Mouse (Mus musculus): ENCODE results near the gene Zic5. TPM values are rescaled to one million over a fixed set of nuclear protein-coding genes. Genes with fewer than 3 reads are reported as not detected.
A peak's percentile ranks its signal among the peaks of the same experiment; 100 is the strongest.

Zic5 gene
- total RNA-seq, 1 experiment = 15.2 TPM

DNA sequence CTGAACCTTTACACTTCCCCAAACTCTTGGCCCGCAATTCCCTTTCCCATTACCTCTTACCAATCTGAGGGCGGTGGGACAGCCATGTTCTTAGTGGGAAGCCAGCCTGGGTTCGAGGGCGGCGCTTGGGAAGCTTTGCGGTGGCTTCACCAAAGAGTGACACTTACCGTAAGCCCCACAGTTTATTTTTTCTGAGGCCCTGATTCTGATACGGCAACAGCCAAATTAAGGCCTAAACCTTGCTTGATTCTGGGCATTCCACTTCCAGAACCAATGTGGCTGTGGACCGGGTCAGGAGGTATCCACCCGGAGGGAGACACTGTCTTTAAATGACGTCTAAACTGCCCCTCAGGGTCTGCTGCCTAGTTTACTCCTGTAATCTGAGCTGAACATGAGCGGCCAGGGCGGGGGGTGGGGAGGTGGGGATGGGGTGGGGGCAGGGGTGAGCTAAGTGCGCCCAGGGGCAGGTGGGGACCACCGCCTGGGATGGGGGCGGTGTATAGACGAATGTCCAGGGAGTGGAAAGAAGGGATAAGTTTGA lies 7.8 kb upstream of the Zic5 start:
- Histone ChIP-seq H3K27ac (ENCODE audit: insufficient read depth, low read depth, low read length, poor library complexity, severe bottlenecking) (no peak overlapping the region), H3K9ac (ENCODE audit: insufficient read depth, low read depth, low read length, poor library complexity, severe bottlenecking) (no peak overlapping the region), H3K36me3 (ENCODE audit: control insufficient read depth, insufficient read depth, low read length, poor library complexity, severe bottlenecking) (peaks cover 6% of the 10 kb centered on the region; the same call in 1 of the 2 replicates), H3K4me1 (ENCODE audit: control insufficient read depth in 2 of 2, insufficient read depth in 2 of 2, low read length in 2 of 2, poor library complexity in 1 of 2) (peaks cover 2 to 3% of the 10 kb centered on the region in 2 experiments; a peak in 2 of 4 replicates), H3K9me3 (ENCODE audit: control insufficient read depth, insufficient read depth, low read depth, low read length) (no peaks in the 10 kb centered on the region), H3K4me3 (ENCODE audit: insufficient read depth in 1 of 2, low read depth in 1 of 2, low read length in 2 of 2, poor library complexity in 1 of 2, severe bottlenecking in 1 of 2) (peak overlapping the region; percentile 68 to 76)
- TF ChIP-seq CHD2 (IDR thresholded peaks at IDR 0.05; ENCODE audit: low read depth, low read length) (no peak), ZC3H11A (IDR thresholded peaks at IDR 0.05; ENCODE audit: borderline replicate concordance, low read depth, low read length) (no peak), MAFK (IDR thresholded peaks at IDR 0.05; ENCODE audit: insufficient read depth, low read depth, low read length) (no peak), ZNF384 (IDR thresholded peaks at IDR 0.05; ENCODE audit: low read depth, low read length) (no peak), HCFC1 (IDR thresholded peaks at IDR 0.05; ENCODE audit: borderline replicate concordance, insufficient read depth, low read length) (no peak)
- no peak for DNase-seq (ENCODE audit: low read depth, low spot score)
- in situ Hi-C loops (cut with MboI; ENCODE audit: low sequenced_read_pairs in 2 of 2, unreplicated experiment in 2 of 2) = no loop called here

DNA sequence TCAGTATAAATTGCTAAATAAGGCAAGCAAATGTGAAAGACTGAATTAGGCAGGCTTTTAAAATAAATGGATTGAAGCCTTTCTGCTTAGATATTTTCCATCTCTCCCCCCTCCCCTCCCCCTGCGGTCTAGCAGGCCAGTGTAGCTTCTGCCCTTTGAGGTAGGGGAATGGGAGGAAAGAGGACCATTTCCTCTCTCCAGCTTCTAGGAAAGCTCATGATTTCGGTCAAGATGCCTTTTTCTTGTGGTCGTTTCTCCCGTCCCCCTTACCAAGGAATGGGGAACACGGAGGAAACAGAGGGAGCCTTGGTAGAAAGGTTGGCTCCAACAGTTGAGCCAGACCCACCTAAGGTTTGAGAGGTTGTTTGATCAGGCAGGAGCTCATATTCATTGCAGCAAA lies 7.2 kb upstream of the Zic5 start:
- no peak for TF ChIP-seq MAFK (IDR thresholded peaks at IDR 0.05; ENCODE audit: insufficient read depth, low read depth, low read length)
- TF ChIP-seq CHD2 (IDR thresholded peaks at IDR 0.05; ENCODE audit: low read depth, low read length) = 0 out of 2 replicates have a peak, but pooled peaks have one; percentile 32
- TF ChIP-seq ZNF384 (IDR thresholded peaks at IDR 0.05; ENCODE audit: low read depth, low read length) = no peak
- no peak for TF ChIP-seq ZC3H11A (IDR thresholded peaks at IDR 0.05; ENCODE audit: borderline replicate concordance, low read depth, low read length)
- no peak for TF ChIP-seq HCFC1 (IDR thresholded peaks at IDR 0.05; ENCODE audit: borderline replicate concordance, insufficient read depth, low read length)
- in situ Hi-C loops (cut with MboI; ENCODE audit: low sequenced_read_pairs in 2 of 2, unreplicated experiment in 2 of 2) = no loop called here
- Histone ChIP-seq H3K9me3 (ENCODE audit: control insufficient read depth, insufficient read depth, low read depth, low read length) (no peaks in the 10 kb centered on the region), H3K36me3 (ENCODE audit: control insufficient read depth, insufficient read depth, low read length, poor library complexity, severe bottlenecking) (peaks cover 6% of the 10 kb centered on the region; the same call in 1 of the 2 replicates), H3K9ac (ENCODE audit: insufficient read depth, low read depth, low read length, poor library complexity, severe bottlenecking) (no peak overlapping the region), H3K4me1 (ENCODE audit: control insufficient read depth in 2 of 2, insufficient read depth in 2 of 2, low read length in 2 of 2, poor library complexity in 1 of 2) (peaks cover 2 to 3% of the 10 kb centered on the region in 2 experiments; a peak in 1 of 4 replicates), H3K4me3 (ENCODE audit: insufficient read depth in 1 of 2, low read depth in 1 of 2, low read length in 2 of 2, poor library complexity in 1 of 2, severe bottlenecking in 1 of 2) (no peak overlapping the region; a peak in 1 of 4 replicates), H3K27ac (ENCODE audit: insufficient read depth, low read depth, low read length, poor library complexity, severe bottlenecking) (no peak overlapping the region)
- no peak for DNase-seq (ENCODE audit: low read depth, low spot score)

DNA sequence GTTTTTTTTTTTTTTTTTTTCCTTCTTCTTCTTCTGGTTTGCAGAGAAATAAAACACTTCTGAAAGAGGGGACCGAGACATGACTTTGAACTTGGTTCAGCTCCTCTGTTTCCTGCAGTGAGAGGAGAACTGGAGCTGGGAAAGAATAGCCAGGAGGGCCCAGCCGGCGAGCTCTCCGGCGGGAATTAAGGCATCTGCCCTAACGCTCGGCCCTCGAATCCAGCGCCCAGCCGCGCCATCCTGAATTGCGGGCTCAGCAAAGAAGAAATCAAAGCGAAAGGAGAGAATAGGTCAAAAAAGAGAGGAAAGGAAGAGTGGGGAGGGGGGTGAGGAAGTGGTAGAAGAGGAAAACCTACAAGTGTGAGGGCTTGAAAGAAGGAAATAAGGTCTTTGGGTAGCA lies 6.7 kb upstream of the Zic5 start:
- no peak overlapping the region for H3K4me3 ChIP-seq (ENCODE audit: insufficient read depth in 1 of 2, low read depth in 1 of 2, low read length in 2 of 2, poor library complexity in 1 of 2, severe bottlenecking in 1 of 2)
- H3K27ac ChIP-seq (ENCODE audit: insufficient read depth, low read depth, low read length, poor library complexity, severe bottlenecking) = no peak overlapping the region
- no peak for DNase-seq (ENCODE audit: low read depth, low spot score)
- in situ Hi-C loops (cut with MboI; ENCODE audit: low sequenced_read_pairs in 2 of 2, unreplicated experiment in 2 of 2) = no loop called here
- peaks cover 2 to 3% of the 10 kb centered on the region in 2 experiments; a peak in 1 of 4 replicates for H3K4me1 ChIP-seq (ENCODE audit: control insufficient read depth in 2 of 2, insufficient read depth in 2 of 2, low read length in 2 of 2, poor library complexity in 1 of 2)
- H3K9me3 ChIP-seq (ENCODE audit: control insufficient read depth, insufficient read depth, low read depth, low read length) = no peaks in the 10 kb centered on the region
- no peak overlapping the region for H3K9ac ChIP-seq (ENCODE audit: insufficient read depth, low read depth, low read length, poor library complexity, severe bottlenecking)
- TF ChIP-seq HCFC1 (IDR thresholded peaks at IDR 0.05; ENCODE audit: borderline replicate concordance, insufficient read depth, low read length) = no peak
- H3K36me3 ChIP-seq (ENCODE audit: control insufficient read depth, insufficient read depth, low read length, poor library complexity, severe bottlenecking) = peaks cover 6% of the 10 kb centered on the region; the same call in 1 of the 2 replicates

DNA sequence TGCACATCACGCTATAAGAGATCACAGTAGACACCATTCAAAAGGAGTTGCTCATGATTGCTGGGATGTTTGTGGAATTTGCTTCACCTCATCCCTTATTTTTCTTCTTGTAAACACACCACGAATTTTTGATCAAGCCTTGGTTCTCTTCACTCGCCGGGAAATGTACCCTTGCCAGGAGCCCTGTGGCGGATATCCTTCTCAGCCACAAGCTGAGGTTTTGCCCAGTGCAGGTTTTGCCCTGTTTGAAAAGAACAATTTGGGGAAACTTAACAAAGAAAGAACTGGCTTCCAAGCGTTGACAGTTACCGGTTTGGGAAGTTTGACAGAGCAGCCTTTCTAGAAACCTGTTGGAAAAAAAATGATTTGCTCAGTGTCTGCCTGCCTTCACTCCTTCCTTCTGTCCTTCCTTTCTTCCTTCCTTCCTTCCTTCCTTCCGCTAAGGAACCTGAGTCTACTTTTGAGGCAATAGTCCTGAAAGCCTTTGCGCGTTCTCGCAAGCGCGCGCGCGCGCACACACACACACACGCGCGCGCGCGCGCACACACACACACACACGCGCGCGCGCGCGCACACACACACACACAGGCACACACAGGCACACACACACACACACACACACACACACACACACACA lies 6.1 kb upstream of the Zic5 start:
- H3K27ac ChIP-seq (ENCODE audit: insufficient read depth, low read depth, low read length, poor library complexity, severe bottlenecking) = no peak overlapping the region
- in situ Hi-C loops (cut with MboI; ENCODE audit: low sequenced_read_pairs in 2 of 2, unreplicated experiment in 2 of 2) = no loop called here
- no peak overlapping the region for H3K4me3 ChIP-seq (ENCODE audit: insufficient read depth in 1 of 2, low read depth in 1 of 2, low read length in 2 of 2, poor library complexity in 1 of 2, severe bottlenecking in 1 of 2)
- TF ChIP-seq ZC3H11A (IDR thresholded peaks at IDR 0.05; ENCODE audit: borderline replicate concordance, low read depth, low read length) (no peak), CHD2 (IDR thresholded peaks at IDR 0.05; ENCODE audit: low read depth, low read length) (no peak), MAFK (IDR thresholded peaks at IDR 0.05; ENCODE audit: insufficient read depth, low read depth, low read length) (no peak), HCFC1 (IDR thresholded peaks at IDR 0.05; ENCODE audit: borderline replicate concordance, insufficient read depth, low read length) (no peak), ZNF384 (IDR thresholded peaks at IDR 0.05; ENCODE audit: low read depth, low read length) (no peak)
- no peaks in the 10 kb centered on the region for H3K9me3 ChIP-seq (ENCODE audit: control insufficient read depth, insufficient read depth, low read depth, low read length)
- peaks cover 2 to 3% of the 10 kb centered on the region in 2 experiments; a peak in 1 of 4 replicates for H3K4me1 ChIP-seq (ENCODE audit: control insufficient read depth in 2 of 2, insufficient read depth in 2 of 2, low read length in 2 of 2, poor library complexity in 1 of 2)
- no peak for DNase-seq (ENCODE audit: low read depth, low spot score)
- no peak overlapping the region for H3K9ac ChIP-seq (ENCODE audit: insufficient read depth, low read depth, low read length, poor library complexity, severe bottlenecking)
- peaks cover 4% of the 10 kb centered on the region; the same call in 1 of the 2 replicates for H3K36me3 ChIP-seq (ENCODE audit: control insufficient read depth, insufficient read depth, low read length, poor library complexity, severe bottlenecking)
